Mouse (Mus musculus) limb, embryonic 12.5 days (tissue): ENCODE measurements around the gene Ehbp1l1. TPM values are rescaled to one million over a fixed set of nuclear protein-coding genes. Genes with fewer than 3 reads are reported as not detected.

Source experiments
- ATAC-seq: fragments of 200-750 bp; cut with Nextera tagmentation; 2 replicates; pipeline ENCODE4 v1.8.0; 2017; ENCODE audit warnings: low read depth, moderate TSS enrichment; ENCODE audit not compliant: insufficient number of reproducible peaks, insufficient read depth, low FRiP score, low TSS enrichment
- H3K27ac ChIP-seq: fragments of 300-500 bp; sonication (generic); 2 replicates; pipeline ENCODE4 v1.5.1; 2016; ENCODE audit warnings: mild to moderate bottlenecking, moderate library complexity
- H3K27me3 ChIP-seq: fragments of 300-500 bp; sonication (generic); 2 replicates; pipeline ENCODE4 v1.6.1; 2016; ENCODE audit warnings: mild to moderate bottlenecking, moderate library complexity
- H3K36me3 ChIP-seq: fragments of 300-500 bp; sonication (generic); 2 replicates; pipeline ENCODE4 v1.6.1; 2016; ENCODE audit warnings: mild to moderate bottlenecking, moderate library complexity
- H3K4me1 ChIP-seq: fragments of 300-500 bp; sonication (generic); replicated peaks from 2 replicates; pipeline ENCODE4 v1.6.1; 2016
- H3K4me2 ChIP-seq: fragments of 300-500 bp; sonication (generic); 2 replicates; pipeline ENCODE4 v1.6.1; 2016; ENCODE audit warnings: mild to moderate bottlenecking, moderate library complexity
- H3K4me3 ChIP-seq: fragments of 300-500 bp; sonication (generic); replicated peaks from 2 replicates; pipeline ENCODE4 v1.5.1; 2016; ENCODE audit warnings: mild to moderate bottlenecking
- H3K9ac ChIP-seq: fragments of 300-500 bp; sonication (generic); replicated peaks from 2 replicates; pipeline ENCODE4 v1.6.1; 2016; ENCODE audit warnings: mild to moderate bottlenecking, moderate library complexity
- H3K9me3 ChIP-seq: fragments of 300-500 bp; sonication (generic); 2 replicates; pipeline ENCODE4 v1.6.1; 2016; ENCODE audit warnings: mild to moderate bottlenecking, moderate library complexity
- WGBS: fragments of 180-500 bp; shearing (Covaris S2); methylation state at CpG from one replicate; pipeline ENCODE4 v1.1.7; 2016; 5-methylcytosine and 5-hydroxymethylcytosine counted together
- polyA plus RNA-seq: library from polyadenylated mRNA; unstranded; fragments of >200 nt; fragmentation: Nextera tagmentation; extraction: Ambion mirVana; gene quantifications from 2 replicates; pipeline ENCODE4 v1.2.1, GENCODE M21; 2016

Ehbp1l1 gene
- polyA plus RNA-seq, 1 experiment from 2014 or later, result 16.5 TPM

GRCm38 (mm10) chr19:5716955-5717354, 9.2 kb downstream of the Ehbp1l1 start:
- no peak for ATAC-seq
- Histone ChIP-seq H3K27ac (no peak overlapping the region), H3K4me2 (no peak overlapping the region), H3K9ac (no peak overlapping the region), H3K9me3 (no peaks in the 10 kb centered on the region), H3K4me3 (no peak overlapping the region), H3K36me3 (peaks cover 81% of the 10 kb centered on the region), H3K27me3 (peaks cover 5% of the 10 kb centered on the region; the same call in 1 of the 2 replicates), H3K4me1 (peaks cover 35% of the 10 kb centered on the region)
- 54% methylated on average over 10 of the region's 10 CpGs for WGBS

- 17% methylated on average over 42 of the region's 43 CpGs for WGBS
- no peak for ATAC-seq
- peaks cover 5% of the 10 kb centered on the region; the same call in 1 of the 2 replicates for H3K27me3 ChIP-seq
- peaks cover 35% of the 10 kb centered on the region for H3K4me1 ChIP-seq
- H3K4me2 ChIP-seq, result peak overlapping the region; percentile 45
- peak overlapping the region; percentile 13; the same call in 1 of the 2 replicates for H3K4me3 ChIP-seq
- H3K36me3 ChIP-seq, result peaks cover 80% of the 10 kb centered on the region
- H3K27ac ChIP-seq, result no peak overlapping the region
- H3K9ac ChIP-seq, result peak overlapping the region; percentile 27; the same call in 1 of the 2 replicates
- H3K9me3 ChIP-seq, result no peaks in the 10 kb centered on the region
These were observed 10.1 kb downstream of the Ehbp1l1 start for GRCm38 (mm10) chr19:5715793-5716688.

- peak; percentile 75; the same call in 1 of the 2 replicates for ATAC-seq
- peak overlapping the region; percentile 79 for H3K27ac ChIP-seq
These were observed 12.4 kb downstream of the Ehbp1l1 start for GRCm38 (mm10) chr19:5713730-5714129.

GRCm38 (mm10) chr19:5713255-5713654, 12.9 kb downstream of the Ehbp1l1 start:
- peak overlapping the region; percentile 26 for H3K4me2 ChIP-seq
- H3K9ac ChIP-seq, result peak overlapping the region; percentile 18; the same call in 1 of the 2 replicates
- ATAC-seq, result 0 out of 2 replicates have a peak, but pooled peaks have one; percentile 11
- H3K4me3 ChIP-seq, result no peak overlapping the region
- H3K4me1 ChIP-seq, result peaks cover 35% of the 10 kb centered on the region
- H3K9me3 ChIP-seq, result no peaks in the 10 kb centered on the region
- 69% methylated on average over 5 of the region's 5 CpGs for WGBS
- H3K27me3 ChIP-seq, result peaks cover 5% of the 10 kb centered on the region; the same call in 1 of the 2 replicates
- peak overlapping the region; percentile 79 for H3K27ac ChIP-seq
- H3K36me3 ChIP-seq, result peaks cover 79% of the 10 kb centered on the region

More at GRCm38 (mm10) chr19:5713730-5714129, 12.4 kb downstream of the Ehbp1l1 start:
- Histone ChIP-seq H3K4me1 (peaks cover 35% of the 10 kb centered on the region), H3K9me3 (no peaks in the 10 kb centered on the region), H3K27me3 (peaks cover 5% of the 10 kb centered on the region; the same call in 1 of the 2 replicates), H3K36me3 (peaks cover 79% of the 10 kb centered on the region), H3K4me2 (peak overlapping the region; percentile 26), H3K4me3 (no peak overlapping the region), H3K9ac (peak overlapping the region; percentile 18; the same call in 1 of the 2 replicates)
- 7% methylated on average over 2 of the region's 2 CpGs for whole genome bisulfite sequencing

- Histone ChIP-seq H3K36me3 (peaks cover 81% of the 10 kb centered on the region), H3K9me3 (no peaks in the 10 kb centered on the region), H3K4me2 (no peak overlapping the region), H3K27me3 (peaks cover 2% of the 10 kb centered on the region; the same call in 1 of the 2 replicates), H3K9ac (no peak overlapping the region; the same call in 1 of the 2 replicates), H3K27ac (no peak overlapping the region), H3K4me1 (peaks cover 32% of the 10 kb centered on the region), H3K4me3 (no peak overlapping the region)
- no peak for ATAC-seq
- 91% methylated on average over 14 of the region's 14 CpGs for WGBS
These were observed 14.1 kb downstream of the Ehbp1l1 start for GRCm38 (mm10) chr19:5711907-5712460.

GRCm38 (mm10) chr19:5711218-5711617, 14.9 kb downstream of the Ehbp1l1 start:
- Histone ChIP-seq H3K9ac (no peak overlapping the region), H3K4me1 (peaks cover 26% of the 10 kb centered on the region), H3K27ac (no peak overlapping the region), H3K27me3 (no peaks in the 10 kb centered on the region), H3K9me3 (no peaks in the 10 kb centered on the region), H3K36me3 (peaks cover 85% of the 10 kb centered on the region), H3K4me3 (no peak overlapping the region), H3K4me2 (no peak overlapping the region)
- no peak for ATAC-seq
- 14% methylated on average over 3 of the region's 3 CpGs for WGBS

GRCm38 (mm10) chr19:5710581-5710980, 15.5 kb downstream of the Ehbp1l1 start:
- ATAC-seq, result no peak
- Histone ChIP-seq H3K9ac (no peak overlapping the region), H3K4me3 (no peak overlapping the region), H3K27ac (no peak overlapping the region), H3K36me3 (peaks cover 82% of the 10 kb centered on the region), H3K4me1 (peaks cover 20% of the 10 kb centered on the region), H3K27me3 (no peaks in the 10 kb centered on the region), H3K9me3 (no peaks in the 10 kb centered on the region), H3K4me2 (no peak overlapping the region)
- WGBS, result 90% methylated on average over 8 of the region's 8 CpGs

GRCm38 (mm10) chr19:5710068-5710467, 16.0 kb downstream of the Ehbp1l1 start:
- Histone ChIP-seq H3K4me3 (no peak overlapping the region), H3K9me3 (no peaks in the 10 kb centered on the region), H3K4me2 (no peak overlapping the region), H3K36me3 (peaks cover 77% of the 10 kb centered on the region), H3K27me3 (no peaks in the 10 kb centered on the region), H3K9ac (no peak overlapping the region), H3K27ac (no peak overlapping the region), H3K4me1 (peaks cover 15% of the 10 kb centered on the region)
- ATAC-seq, result no peak
- WGBS, result 96% methylated on average over 6 of the region's 6 CpGs

GRCm38 (mm10) chr19:5704801-5705571, 21.1 kb downstream of the Ehbp1l1 start:
- Histone ChIP-seq H3K4me3 (no peak overlapping the region), H3K9me3 (no peaks in the 10 kb centered on the region), H3K27ac (0 out of 2 replicates have a peak overlapping the region, but pooled peaks have one; percentile 51), H3K27me3 (no peaks in the 10 kb centered on the region), H3K9ac (0 out of 2 replicates have a peak overlapping the region, but pooled peaks have one; percentile 24), H3K36me3 (peaks cover 80% of the 10 kb centered on the region), H3K4me1 (peaks cover 5% of the 10 kb centered on the region), H3K4me2 (no peak overlapping the region)
- ATAC-seq, result no peak
- 46% methylated on average over 10 of the region's 10 CpGs for WGBS

GRCm38 (mm10) chr19:5704163-5704800, 21.8 kb downstream of the Ehbp1l1 start, which contains the start of gene Kcnk7:
Kcnk7 (plus strand) TSS chr19:5704367.
- ATAC-seq, result no peak
- Histone ChIP-seq H3K4me2 (no peak within 1 kb of the TSS), H3K27me3 (no peaks in the 10 kb centered on the region), H3K4me3 (no peak within 1 kb of the TSS), H3K9ac (no peak within 1 kb of the TSS), H3K4me1 (peaks cover 5% of the 10 kb centered on the region), H3K36me3 (peaks cover 81% of the 10 kb centered on the region), H3K27ac (0 out of 2 replicates have a peak within 1 kb of the TSS, but pooled peaks have one; percentile 51), H3K9me3 (no peaks in the 10 kb centered on the region)
- 68% methylated on average over 17 of the region's 17 CpGs for WGBS
